Mouse (Mus musculus): ENCODE measurements around the gene Flrt2.

DNA sequence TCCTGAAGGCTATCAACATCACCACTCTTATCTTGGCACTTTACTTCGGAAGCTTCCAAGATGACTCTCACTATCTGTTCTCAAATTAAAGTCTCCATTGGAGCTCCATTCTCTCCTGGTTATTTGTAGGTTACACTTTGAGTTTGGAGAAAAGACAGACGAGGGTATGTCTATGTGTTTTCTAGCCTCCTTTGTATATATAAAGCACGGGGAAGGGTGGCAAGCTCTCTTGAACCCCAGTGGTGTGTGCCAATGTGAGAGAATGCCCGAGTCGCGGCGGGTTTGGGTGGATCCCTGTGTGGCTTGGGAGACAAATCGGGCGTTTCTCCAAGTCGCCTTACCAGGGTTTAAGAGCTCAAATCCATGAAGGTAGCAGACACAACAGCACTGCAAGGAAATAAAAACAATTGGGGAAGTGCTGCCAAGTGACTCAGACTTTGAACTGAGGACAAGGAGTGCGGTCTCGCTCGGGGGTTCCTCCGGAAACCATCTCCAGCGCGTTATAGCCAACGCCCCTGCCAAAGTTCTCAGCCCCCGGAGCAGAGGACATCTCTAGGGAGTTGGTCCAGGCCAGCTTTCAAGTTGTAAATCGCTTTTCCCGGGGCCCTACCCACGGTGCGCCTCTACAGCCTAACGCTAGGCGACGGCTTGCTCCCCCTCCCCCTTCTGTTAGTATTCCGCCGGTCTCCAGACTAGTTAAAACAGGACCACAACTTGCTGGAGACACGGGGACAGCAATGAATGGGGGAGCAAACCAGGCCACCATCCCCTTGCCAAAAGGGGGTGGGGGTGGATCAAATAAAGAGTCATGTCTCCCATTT lies 1.8 kb downstream of the Flrt2 start:
- TF ChIP-seq CTCF (IDR thresholded peaks at IDR 0.05; ENCODE audit: low read depth, low read length) (no peak), POLR2A (IDR thresholded peaks at IDR 0.05; ENCODE audit: extremely low read depth, insufficient read depth, low read length) (no peak)
